Mouse (Mus musculus) intestine, embryonic 14.5 days (tissue): Measurements from ENCODE around the gene Syt13. TPM values are rescaled to one million over a fixed set of nuclear protein-coding genes. Genes with fewer than 3 reads are reported as not detected.

Source experiments
- ATAC-seq: fragments of 200-750 bp; cut with Nextera tagmentation; replicated peaks from 2 replicates; pipeline ENCODE4 v1.8.0; 2017; ENCODE audit warnings: low read depth, moderate number of reproducible peaks, moderate TSS enrichment, moderate library complexity; ENCODE audit not compliant: low FRiP score, low TSS enrichment
- DNase-seq: peaks from one replicate; pipeline ENCODE4 v3.0.0-alpha.2; 2018; ENCODE audit warnings: low spot score
- H3K27ac ChIP-seq: fragments of 300-500 bp; sonication (generic); 2 replicates; pipeline ENCODE4 v1.5.1; 2014; ENCODE audit warnings: low read depth, mild to moderate bottlenecking, control low read depth
- H3K27me3 ChIP-seq: fragments of 300-500 bp; sonication (generic); replicated peaks from 2 replicates; pipeline ENCODE4 v1.6.1; 2014; ENCODE audit warnings: low read length, control low read depth; ENCODE audit not compliant: control insufficient read depth, insufficient read depth
- H3K36me3 ChIP-seq: fragments of 300-500 bp; sonication (generic); 2 replicates; pipeline ENCODE4 v1.6.1; 2014; ENCODE audit warnings: low read length, control low read depth; ENCODE audit not compliant: control insufficient read depth, insufficient read depth
- H3K4me1 ChIP-seq: fragments of 300-500 bp; sonication (generic); replicated peaks from 2 replicates; pipeline ENCODE4 v1.6.1; 2014; ENCODE audit warnings: low read length, control low read depth, mixed read lengths; ENCODE audit not compliant: control insufficient read depth, insufficient read depth
- H3K4me2 ChIP-seq: fragments of 300-500 bp; sonication (generic); 2 replicates; pipeline ENCODE4 v1.6.1; 2014; ENCODE audit warnings: low read length
- H3K4me3 ChIP-seq: fragments of 300-500 bp; sonication (generic); 2 replicates; pipeline ENCODE4 v1.5.1; 2014; ENCODE audit warnings: low read depth, low read length, control low read depth, mixed read lengths
- H3K9ac ChIP-seq: fragments of 300-500 bp; sonication (generic); 2 replicates; pipeline ENCODE4 v1.6.1; 2014; ENCODE audit warnings: mild to moderate bottlenecking, low read length
- H3K9me3 ChIP-seq: fragments of 300-500 bp; sonication (generic); 2 replicates; pipeline ENCODE4 v1.6.1; 2016; ENCODE audit warnings: low read length, control low read depth; ENCODE audit not compliant: control insufficient read depth
- WGBS: fragments of 180-500 bp; shearing (Covaris S2); extraction: QIAGEN DNeasy Blood & Tissue Kit; methylation state at CpG from one replicate; pipeline ENCODE4 v1.1.7; 2014; 5-methylcytosine and 5-hydroxymethylcytosine counted together
- polyA plus RNA-seq: library from polyadenylated mRNA; unstranded; fragments of >200 nt; fragmentation: Nextera tagmentation; extraction: Ambion mirVana; gene quantifications from 2 replicates; pipeline ENCODE4 v1.2.1, GENCODE M21; 2014

Syt13 gene
- polyA plus RNA-seq: 4.8 and 7.7 TPM in 2 replicates

DNA sequence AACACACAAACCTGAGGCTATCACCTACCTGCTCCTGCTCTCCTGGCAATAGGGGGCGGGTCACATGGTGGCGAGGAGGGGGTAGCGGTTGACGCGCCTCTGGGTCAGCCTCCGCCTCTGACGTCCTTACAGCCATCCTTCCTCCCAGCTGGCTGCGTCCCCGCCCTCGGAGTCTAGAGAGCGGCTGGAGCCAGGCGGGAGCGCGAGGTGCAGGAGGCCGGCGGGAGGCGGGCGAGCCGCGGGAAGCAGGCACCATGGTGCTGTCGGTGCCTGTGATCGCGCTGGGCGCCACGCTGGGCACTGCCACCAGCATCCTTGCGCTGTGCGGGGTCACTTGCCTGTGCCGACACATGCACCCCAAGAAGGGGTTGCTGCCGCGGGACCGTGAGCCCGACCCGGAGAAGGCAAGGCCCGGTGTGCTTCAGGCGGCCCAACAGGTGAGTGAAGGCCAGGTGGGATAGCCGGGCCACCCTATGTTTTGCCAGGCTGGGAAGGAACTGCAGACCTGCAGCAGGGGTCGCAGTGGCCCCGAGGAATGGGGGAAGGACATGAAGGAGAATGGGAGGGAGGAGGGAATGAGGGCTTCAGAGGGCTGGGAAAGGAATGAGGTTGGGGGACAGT is at the start of gene Syt13:
Gene Syt13 (plus strand): TSS at position 166 of the 621 bp plus-strand sequence.
- H3K9ac ChIP-seq: peak within 1 kb of the TSS; percentile 31
- no peaks in the 10 kb centered on the region; the same call in 1 of the 2 replicates for H3K9me3 ChIP-seq
- WGBS: 0% methylated on average over 38 of the region's 38 CpGs
- ATAC-seq (peak; percentile 84), DNase-seq (peak; percentile 80)
- H3K27ac ChIP-seq: no peak within 1 kb of the TSS
- peaks cover 14% of the 10 kb centered on the region for H3K4me1 ChIP-seq
- no peaks in the 10 kb centered on the region for H3K36me3 ChIP-seq
- H3K4me3 ChIP-seq: peak within 1 kb of the TSS; percentile 34
- H3K4me2 ChIP-seq: peak within 1 kb of the TSS; percentile 77
- peaks cover 16% of the 10 kb centered on the region for H3K27me3 ChIP-seq

DNA sequence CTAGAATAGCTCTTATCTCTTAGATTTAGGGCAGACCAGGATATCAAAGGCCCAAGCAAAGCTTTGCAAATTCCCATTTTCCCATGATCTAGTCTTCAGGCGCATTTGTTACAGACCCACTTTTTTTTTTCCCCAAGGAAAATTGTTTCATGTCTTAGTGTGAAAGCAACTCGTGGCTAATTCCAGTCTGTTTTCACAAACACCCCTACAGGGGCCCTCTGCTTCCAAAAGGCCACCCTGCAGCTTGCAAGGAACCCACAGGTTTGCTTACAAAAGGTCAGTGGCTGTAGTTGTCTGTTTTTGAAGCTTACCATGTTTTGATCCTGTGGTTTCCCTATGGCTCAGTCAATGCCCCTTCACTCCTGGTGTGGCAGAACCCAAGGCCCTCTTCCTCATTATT is 48.3 kb upstream of the Syt13 start:
- no peak overlapping the region for H3K4me2 ChIP-seq
- no peaks in the 10 kb centered on the region for H3K36me3 ChIP-seq
- WGBS: 15% methylated on average over 2 of the region's 2 CpGs
- no peak overlapping the region for H3K27ac ChIP-seq
- no peak overlapping the region for H3K9ac ChIP-seq
- ATAC-seq (no peak), DNase-seq (no peak)
- H3K4me1 ChIP-seq: no peaks in the 10 kb centered on the region
- no peak overlapping the region for H3K4me3 ChIP-seq
- no peaks in the 10 kb centered on the region for H3K9me3 ChIP-seq
- no peaks in the 10 kb centered on the region for H3K27me3 ChIP-seq

DNA sequence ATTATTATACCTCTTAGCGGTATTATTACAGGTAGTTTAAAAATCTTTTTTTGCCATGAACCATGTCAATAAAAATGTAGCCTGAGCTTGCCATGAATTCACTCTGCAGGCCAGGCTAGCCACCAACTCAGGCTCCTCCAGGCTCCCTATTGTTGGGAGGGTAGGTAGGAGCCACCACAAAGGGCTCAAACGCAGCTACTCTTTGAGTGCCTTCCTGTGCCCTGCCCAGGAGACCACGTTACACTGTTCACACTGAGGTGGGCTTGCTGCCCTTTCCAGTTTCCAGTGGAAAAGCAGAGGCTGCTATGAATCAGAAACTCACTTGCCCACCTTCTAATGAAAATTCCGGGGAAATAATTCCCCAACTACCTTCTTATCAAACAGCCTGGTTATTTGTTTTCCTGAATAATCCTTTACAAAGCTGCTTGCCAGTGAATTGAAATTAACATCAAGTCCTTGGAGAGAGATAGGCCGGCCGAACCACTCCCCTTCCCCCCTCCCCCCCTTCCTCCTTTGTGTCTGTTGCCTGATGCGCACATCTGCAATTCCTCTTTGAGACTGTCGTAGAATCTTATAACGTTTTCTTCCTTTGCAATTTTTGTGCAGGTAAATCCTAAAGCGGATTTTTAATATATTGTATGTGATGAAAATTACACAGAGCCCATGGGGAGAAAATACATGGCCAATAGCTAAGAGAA is 44.6 kb upstream of the Syt13 start:
- ATAC-seq (no peak), DNase-seq (no peak)
- Histone ChIP-seq H3K4me3 (no peak overlapping the region), H3K27ac (no peak overlapping the region), H3K4me2 (no peak overlapping the region), H3K27me3 (no peaks in the 10 kb centered on the region), H3K9ac (no peak overlapping the region), H3K4me1 (no peaks in the 10 kb centered on the region), H3K9me3 (no peaks in the 10 kb centered on the region), H3K36me3 (no peaks in the 10 kb centered on the region)
- WGBS: 20% methylated on average over 10 of the region's 10 CpGs

DNA sequence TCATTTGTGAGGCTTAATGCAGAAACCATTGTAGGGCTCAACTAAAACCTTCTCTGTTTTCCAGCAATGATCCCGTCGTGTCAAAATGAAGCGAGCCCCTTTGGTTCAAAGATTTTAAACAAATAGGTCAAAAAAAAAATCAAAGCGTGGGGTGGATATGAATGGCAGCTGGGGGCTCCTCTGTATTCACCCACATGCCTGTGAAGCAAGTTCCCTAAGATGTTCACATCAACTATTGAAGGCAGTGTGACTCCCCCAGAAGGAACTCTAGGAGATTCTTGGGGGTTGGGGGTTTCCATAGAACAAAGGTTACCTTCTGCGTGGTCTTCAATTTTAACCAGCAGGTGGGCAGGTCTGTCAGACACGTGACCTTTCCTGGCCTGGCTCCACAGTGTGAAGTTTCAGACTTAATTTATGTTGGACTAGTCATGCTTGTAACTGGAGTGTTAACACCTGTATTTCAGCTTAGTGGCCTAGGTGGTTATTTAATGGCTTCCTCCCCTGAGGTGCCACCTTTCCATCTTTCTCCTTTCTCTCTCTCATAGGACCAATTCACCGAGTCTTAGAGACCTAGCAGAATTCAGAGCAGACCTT is 43.7 kb upstream of the Syt13 start:
- Histone ChIP-seq H3K36me3 (no peaks in the 10 kb centered on the region), H3K27me3 (no peaks in the 10 kb centered on the region), H3K4me3 (no peak overlapping the region), H3K4me2 (no peak overlapping the region), H3K4me1 (no peaks in the 10 kb centered on the region), H3K27ac (no peak overlapping the region), H3K9ac (no peak overlapping the region), H3K9me3 (no peaks in the 10 kb centered on the region)
- ATAC-seq (no peak), DNase-seq (no peak)
- WGBS: 46% methylated on average over 7 of the region's 7 CpGs

DNA sequence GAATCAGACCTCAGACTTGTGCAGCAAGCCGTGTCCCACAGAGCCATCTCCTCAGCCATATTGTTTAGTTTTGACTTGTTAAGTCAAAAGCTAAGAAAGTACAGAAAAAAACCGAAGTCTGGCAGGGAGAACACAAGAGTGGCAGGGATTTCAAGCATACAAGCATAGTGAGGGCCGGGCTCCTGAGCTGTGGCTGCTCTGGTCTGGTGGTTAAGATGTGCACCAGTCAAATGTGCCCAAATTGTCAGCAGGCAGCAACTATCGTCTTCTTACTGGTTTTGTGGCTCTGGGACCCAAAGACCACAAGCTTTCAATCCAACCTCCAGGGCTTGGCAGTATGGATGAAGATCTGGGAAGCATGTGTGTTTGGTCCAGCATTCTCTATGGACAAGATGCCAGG is 42.2 kb upstream of the Syt13 start:
- H3K36me3 ChIP-seq: no peaks in the 10 kb centered on the region
- no peak overlapping the region for H3K4me3 ChIP-seq
- H3K27me3 ChIP-seq: no peaks in the 10 kb centered on the region
- no peak overlapping the region for H3K9ac ChIP-seq
- no peaks in the 10 kb centered on the region for H3K9me3 ChIP-seq
- WGBS: 72% methylated on average over 4 of the region's 4 CpGs
- no peak overlapping the region for H3K27ac ChIP-seq
- DNase-seq (no peak), ATAC-seq (no peak)
- H3K4me1 ChIP-seq: no peaks in the 10 kb centered on the region
- no peak overlapping the region for H3K4me2 ChIP-seq

DNA sequence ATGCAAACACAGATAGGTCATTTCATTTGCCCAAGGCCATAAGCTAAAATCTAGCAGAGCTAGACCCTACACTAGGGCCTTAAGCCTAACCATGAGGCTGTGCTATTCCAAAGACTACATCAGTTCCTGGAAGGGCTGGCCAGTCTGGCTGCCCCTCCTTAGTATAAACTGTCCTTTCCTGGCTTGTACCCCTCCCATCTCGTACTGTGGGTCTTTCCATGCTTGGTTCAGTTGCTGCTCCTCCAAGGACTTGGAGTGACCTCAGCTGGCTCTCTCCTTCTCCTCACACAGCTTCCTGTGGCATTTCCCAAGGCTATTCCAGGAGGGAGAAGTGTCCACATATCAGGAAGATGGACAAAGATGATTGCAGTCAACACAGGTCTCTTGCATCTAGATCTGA is 40.3 kb upstream of the Syt13 start:
- no peaks in the 10 kb centered on the region for H3K27me3 ChIP-seq
- H3K4me1 ChIP-seq: no peaks in the 10 kb centered on the region
- H3K36me3 ChIP-seq: no peaks in the 10 kb centered on the region
- 71% methylated on average over 1 of the region's 1 CpGs for WGBS
- no peak overlapping the region for H3K4me3 ChIP-seq
- no peak for DNase-seq
- H3K27ac ChIP-seq: no peak overlapping the region
- H3K9ac ChIP-seq: no peak overlapping the region
- H3K4me2 ChIP-seq: no peak overlapping the region
- H3K9me3 ChIP-seq: no peaks in the 10 kb centered on the region
- no peak for ATAC-seq

DNA sequence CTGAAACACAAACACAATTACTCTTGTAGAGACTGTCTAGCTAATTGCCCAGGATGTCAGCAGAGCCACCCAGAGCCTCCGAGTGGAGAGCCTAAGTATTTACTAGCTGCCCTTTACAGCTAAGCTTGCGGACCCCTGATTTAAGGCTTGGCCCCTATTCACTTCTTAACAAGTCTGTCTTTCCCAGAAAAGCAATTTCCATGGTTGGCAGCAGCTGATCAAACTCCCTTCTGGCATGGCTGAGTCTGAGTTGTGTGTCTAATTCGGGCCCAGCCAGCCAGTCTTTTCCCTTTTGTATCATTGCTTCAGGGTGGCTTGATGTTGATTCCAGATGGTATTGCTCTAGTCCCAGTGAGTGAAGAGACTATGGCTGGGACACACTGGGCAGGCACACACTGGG is 37.4 kb upstream of the Syt13 start:
- no peak overlapping the region for H3K4me2 ChIP-seq
- no peak for ATAC-seq
- no peaks in the 10 kb centered on the region for H3K27me3 ChIP-seq
- H3K4me1 ChIP-seq: no peaks in the 10 kb centered on the region
- WGBS: 77% methylated on average over 3 of the region's 3 CpGs
- H3K36me3 ChIP-seq: no peaks in the 10 kb centered on the region
- H3K9ac ChIP-seq: no peak overlapping the region
- DNase-seq: no peak
- no peak overlapping the region for H3K27ac ChIP-seq
- H3K9me3 ChIP-seq: no peaks in the 10 kb centered on the region
- no peak overlapping the region for H3K4me3 ChIP-seq

DNA sequence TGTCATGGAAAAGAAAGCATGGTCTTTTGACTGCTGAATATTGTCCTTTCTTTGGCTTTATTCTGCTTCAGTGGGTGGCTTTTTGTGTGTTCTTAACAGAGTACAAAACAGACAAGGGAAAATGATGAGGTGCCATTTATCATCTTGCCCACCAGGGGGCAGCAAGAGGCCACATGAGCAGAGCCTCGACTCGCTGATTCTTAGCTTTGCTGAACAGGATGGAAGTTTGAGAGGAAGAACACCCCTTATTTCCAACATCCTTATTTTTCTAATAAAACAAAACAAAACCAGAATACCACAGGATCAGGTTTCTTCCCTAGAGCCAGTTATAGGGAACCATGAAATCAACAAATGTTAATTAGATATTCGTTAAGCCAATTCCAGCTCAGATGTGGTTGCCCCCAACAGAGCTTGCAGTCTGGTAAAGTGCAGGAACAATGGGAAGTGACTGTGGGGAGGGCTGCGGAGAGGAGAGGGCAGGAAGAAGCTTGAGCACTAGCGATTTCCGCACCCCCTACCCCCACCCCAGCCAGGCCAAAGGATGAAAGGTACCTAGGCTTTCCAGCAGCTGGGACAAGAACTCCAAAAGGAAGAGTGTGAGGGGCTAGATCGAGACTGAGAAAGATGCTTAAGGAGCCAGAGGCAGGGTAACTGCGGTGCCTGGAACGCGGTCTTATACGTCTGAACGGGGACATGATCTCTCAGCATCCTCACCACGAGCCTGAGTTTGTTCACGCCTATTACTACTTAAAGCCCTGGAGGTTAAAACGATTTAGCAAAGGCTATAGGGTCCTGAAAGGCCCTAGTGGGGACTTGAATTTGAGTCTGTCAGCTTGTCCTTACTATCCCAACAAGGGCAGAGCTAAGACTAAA is 31.6 kb upstream of the Syt13 start:
- no peak for ATAC-seq
- Histone ChIP-seq H3K36me3 (no peaks in the 10 kb centered on the region), H3K27me3 (no peaks in the 10 kb centered on the region), H3K4me3 (no peak overlapping the region), H3K9me3 (no peaks in the 10 kb centered on the region), H3K4me2 (peak overlapping the region; percentile 2; the same call in 1 of the 2 replicates), H3K4me1 (peaks cover 6% of the 10 kb centered on the region; the same call in 1 of the 2 replicates), H3K27ac (no peak overlapping the region), H3K9ac (no peak overlapping the region)
- 8% methylated on average over 15 of the region's 15 CpGs for WGBS
- DNase-seq: peak; percentile 72
